Mouse (Mus musculus) embryo, embryonic 11 days (tissue): ENCODE data around the gene Rnf144a.

Source experiments
- DNase-seq: peaks from one replicate; pipeline ENCODE4 v3.0.0-alpha.2; 2015

The Rnf144a gene

GRCm38 (mm10) chr12:26311548-26311947, 103.5 kb downstream of the Rnf144a start:
- DNase-seq, result peak; percentile 56

- DNase-seq, result no peak
Measured at GRCm38 (mm10) chr12:26310247-26310646, 104.8 kb downstream of the Rnf144a start.

- no peak for DNase-seq
Measured at GRCm38 (mm10) chr12:26302886-26303285, 112.2 kb downstream of the Rnf144a start.

- DNase-seq, result no peak
Measured at GRCm38 (mm10) chr12:26299515-26300090, 115.5 kb downstream of the Rnf144a start.

GRCm38 (mm10) chr12:26295995-26296394, 119.1 kb downstream of the Rnf144a start:
- peak; percentile 17 for DNase-seq

GRCm38 (mm10) chr12:26289200-26289599, 125.9 kb downstream of the Rnf144a start:
- no peak for DNase-seq

GRCm38 (mm10) chr12:26288347-26288746, 126.7 kb downstream of the Rnf144a start:
- no peak for DNase-seq

- peak; percentile 22 for DNase-seq
Measured at GRCm38 (mm10) chr12:26285939-26286338, 129.1 kb downstream of the Rnf144a start.

- no peak for DNase-seq
Measured at GRCm38 (mm10) chr12:26285460-26285859, 129.6 kb downstream of the Rnf144a start.

- DNase-seq, result no peak
Measured at GRCm38 (mm10) chr12:26280719-26281480, 134.2 kb downstream of the Rnf144a start.

- peak; percentile 85 for DNase-seq
Measured at GRCm38 (mm10) chr12:26277002-26277669, 137.9 kb downstream of the Rnf144a start.

- DNase-seq, result no peak
Measured at GRCm38 (mm10) chr12:26276556-26276955, 138.5 kb downstream of the Rnf144a start.
